10 mouse cellular contexts compared by ENCODE assay signal in the genomic region with DNA sequence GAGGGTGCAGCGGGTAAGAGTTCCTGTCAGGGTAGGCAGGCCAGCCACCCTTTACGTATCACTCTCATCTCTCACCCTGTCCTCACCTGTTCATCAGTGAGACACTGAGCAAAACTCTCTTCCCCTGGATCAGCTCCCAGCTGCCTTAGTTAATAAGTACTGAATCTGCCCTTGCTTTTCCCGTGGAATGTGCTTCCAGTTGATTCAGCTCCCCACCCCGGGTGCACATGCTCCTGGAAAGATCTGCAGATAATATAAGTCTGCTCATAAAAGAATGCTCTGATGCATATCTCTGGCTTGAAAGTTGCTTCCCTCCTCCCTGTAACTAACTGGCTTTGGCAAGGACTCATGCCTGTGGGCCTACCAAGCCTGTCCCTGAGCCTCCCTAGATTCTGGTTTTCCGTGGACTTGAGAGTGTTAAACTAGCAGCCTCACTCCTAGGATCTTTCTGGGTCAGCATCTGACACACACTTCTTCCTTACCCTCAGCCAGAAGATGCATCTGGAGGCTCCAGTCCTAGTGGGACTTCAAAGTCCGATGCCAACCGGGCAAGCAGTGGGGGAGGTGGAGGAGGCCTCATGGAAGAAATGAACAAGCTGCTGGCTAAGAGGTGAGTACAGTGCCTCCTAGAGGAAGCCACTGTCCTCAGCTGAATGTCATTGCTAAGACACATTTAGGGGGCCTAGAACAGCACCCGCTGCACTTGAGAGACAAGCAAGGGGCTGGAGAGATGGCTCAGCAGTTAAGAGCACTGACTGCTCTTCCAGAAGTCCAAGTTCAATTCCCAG. TPM values are rescaled to one million over a fixed set of nuclear protein-coding genes. Genes with fewer than 3 reads are reported as not detected.
DNase-seq lines count a peak whose midpoint lies in the region; TF ChIP-seq lines count a peak whose summit lies in the region.
"Had no signal": no experiment of that assay in that cellular context is flagged by ENCODE, and none has a peak within 500 bp of the region (broad histone marks: within the 10 kb centered on the region; RNA-seq: fewer than 3 reads in every experiment).

No protein-coding gene starts in this region.

- intact Hi-C loops in heart, postnatal 10 days (cut with DNase I): no loop called here

- H3K27ac ChIP-seq in layer of hippocampus, adult 2 months: peak overlapping the region; percentile 74

- no peak overlapping the region for H3K4me3 ChIP-seq in layer of hippocampus, adult 2 months
- H3K4me3 ChIP-seq: myocyte had no signal

- TF ChIP-seq CTCF in layer of hippocampus, adult 2 months (conservative IDR thresholded peaks at IDR 0.05): peak; percentile 66

- DNase-seq in layer of hippocampus, adult 2 months (ENCODE audit: low spot score in 2 of 2): no peak
- no peak for DNase-seq in layer of hippocampus, postnatal 10 days (ENCODE audit: low spot score in 2 of 2)
- DNase-seq in NIH3T3 (ENCODE audit: low read depth): peak; percentile 56
- DNase-seq in fat pad, adult 2 months (ENCODE audit: extremely low read depth, low read depth, low spot score): peak; percentile 80
- DNase-seq in kidney, postnatal 4 days: peak; percentile 57 to 77
- no peak for DNase-seq in spleen, adult 12 weeks (ENCODE audit: low spot score)
- no peak for DNase-seq in heart, postnatal 10 days
- no peak for DNase-seq in embryo, embryonic 10 days (ENCODE audit: low spot score)

RNA-seq across cellular contexts. Expression of gene Degs2, which starts 26.3 kb away (rescaled TPM):
- total RNA-seq in layer of hippocampus, adult 2 months (2021): 1 to 10 TPM; 3.7 to 5.4 TPM
- under 1 TPM; 0.38 to 0.85 TPM for total RNA-seq in layer of hippocampus, postnatal 10 days (2021)
- total RNA-seq in heart, postnatal 10 days (2021): under 1 TPM; 0.26 to 0.32 TPM
- total RNA-seq: G1E had no signal

Comparison
In these comparisons a context has a peak if more than half of its experiments do, and no peak if none do; other contexts are left out.
1. DNase-seq: peak in NIH3T3 (single experiment), fat pad, adult 2 months (single experiment) and kidney, postnatal 4 days (2 of 2); none in layer of hippocampus, adult 2 months (0 of 2), layer of hippocampus, postnatal 10 days (0 of 2), spleen, adult 12 weeks (single experiment), heart, postnatal 10 days (0 of 2) and embryo, embryonic 10 days (single experiment).